Mouse (Mus musculus) bone marrow macrophage, adult 2 months (primary cell): ENCODE measurements around the gene Adam19. TPM values are rescaled to one million over a fixed set of nuclear protein-coding genes. Genes with fewer than 3 reads are reported as not detected.

Experiments
- H3K27ac ChIP-seq: 2 replicates; pipeline ENCODE4 v1.5.1; 2012; ENCODE audit warnings: low read depth, low read length; ENCODE audit not compliant: insufficient read depth
- H3K4me1 ChIP-seq: 2 replicates; pipeline ENCODE4 v1.6.1; 2012; ENCODE audit warnings: low read length; ENCODE audit not compliant: control insufficient read depth, insufficient read depth
- H3K4me3 ChIP-seq: 2 replicates; pipeline ENCODE4 v1.5.1; 2012; ENCODE audit warnings: mild to moderate bottlenecking, low read length, moderate library complexity; ENCODE audit not compliant: insufficient read depth
- CTCF ChIP-seq: IDR thresholded peaks from 2 replicates; pipeline ENCODE4 v1.5.1; 2012; ENCODE audit warnings: low read depth, mild to moderate bottlenecking, low read length, moderate library complexity
- POLR2A ChIP-seq: IDR thresholded peaks from 2 replicates; pipeline ENCODE4 v1.6.1; 2012; ENCODE audit warnings: mild to moderate bottlenecking, low read depth, low read length, borderline replicate concordance
- polyA plus RNA-seq: library from polyadenylated mRNA; stranded (reverse); fragments of >200 nt; gene quantifications from 2 replicates; pipeline ENCODE4 v1.2.4, GENCODE M21; 2012; ENCODE audit not compliant: missing spikeins, insufficient read depth, insufficient read length

Adam19 gene
- polyA plus RNA-seq, 1 experiment: 19.0 TPM

GRCm38 (mm10) chr11:46115011-46115410, 59.2 kb downstream of the Adam19 start:
- TF ChIP-seq POLR2A: no peak
- no peak for TF ChIP-seq CTCF
- no peak overlapping the region for H3K4me3 ChIP-seq
- no peak overlapping the region for H3K27ac ChIP-seq

DNA sequence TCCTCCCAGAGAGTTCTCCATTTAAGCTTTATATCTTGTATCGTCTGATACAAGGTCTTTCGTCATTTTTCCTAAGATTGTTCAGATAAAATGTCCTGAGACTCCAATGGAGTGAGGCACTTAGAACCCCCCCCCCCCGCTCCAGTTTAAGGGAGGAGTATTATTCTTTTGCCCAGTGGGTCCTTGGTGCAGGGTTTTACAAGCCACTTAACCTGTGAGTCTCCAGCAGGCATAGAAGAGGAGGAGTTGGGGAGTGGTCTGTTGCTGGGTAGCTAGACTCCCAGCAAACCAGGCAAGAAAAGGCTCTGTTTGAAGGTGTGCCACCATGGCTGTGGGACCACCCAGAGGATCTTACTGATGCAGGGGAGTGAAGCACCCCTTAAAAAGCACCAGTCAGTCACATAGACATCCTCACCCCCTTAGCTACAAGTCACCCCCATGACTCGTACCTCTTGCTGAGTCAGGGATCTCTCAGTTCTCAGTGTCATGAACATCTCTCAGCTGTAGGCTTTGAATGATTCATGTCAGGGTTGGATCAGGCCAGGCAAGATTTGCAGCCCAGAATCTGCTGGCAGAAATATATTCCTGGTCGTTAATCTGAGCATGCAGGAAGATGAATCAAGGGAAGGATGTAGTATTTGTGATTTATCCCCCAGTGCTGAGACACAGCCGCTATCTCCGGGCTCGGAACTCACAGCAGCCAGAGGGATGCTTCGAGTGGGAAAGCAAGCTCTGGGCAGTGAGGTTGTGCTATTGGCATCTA, 59.8 kb downstream of the Adam19 start:
- peaks cover 16% of the 10 kb centered on the region for H3K4me1 ChIP-seq
- H3K27ac ChIP-seq: no peak overlapping the region
- H3K4me3 ChIP-seq: no peak overlapping the region
- TF ChIP-seq POLR2A: no peak
- TF ChIP-seq CTCF: no peak

More at GRCm38 (mm10) chr11:46115011-46115410, 59.2 kb downstream of the Adam19 start:
- H3K4me1 ChIP-seq: peaks cover 13% of the 10 kb centered on the region

GRCm38 (mm10) chr11:46116510-46116909, 60.7 kb downstream of the Adam19 start:
- TF ChIP-seq CTCF (no peak), POLR2A (no peak)
- no peak overlapping the region for H3K4me3 ChIP-seq
- no peak overlapping the region for H3K27ac ChIP-seq
- peaks cover 21% of the 10 kb centered on the region for H3K4me1 ChIP-seq

DNA sequence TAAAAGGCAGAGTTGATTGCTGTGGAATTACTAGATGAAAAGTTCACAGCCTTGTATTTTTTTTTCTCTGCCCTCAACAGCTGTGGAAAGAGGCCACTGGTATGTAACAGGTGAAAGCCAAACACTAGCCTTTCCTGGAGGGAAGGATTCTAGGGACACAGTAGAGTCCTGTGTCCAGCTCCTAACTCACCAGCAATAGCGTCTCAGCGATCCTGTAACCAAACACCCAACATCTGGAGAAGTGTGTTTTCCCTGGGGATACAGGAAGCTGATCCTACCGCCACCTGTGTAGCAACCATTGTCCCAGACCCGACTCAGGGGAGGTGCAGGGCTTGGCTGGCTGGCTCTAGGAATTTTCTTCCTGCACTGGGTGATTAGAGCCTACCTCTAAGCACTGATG, 63.8 kb downstream of the Adam19 start:
- peaks cover 29% of the 10 kb centered on the region for H3K4me1 ChIP-seq
- H3K27ac ChIP-seq: peak overlapping the region; percentile 78
- H3K4me3 ChIP-seq: no peak overlapping the region
- TF ChIP-seq CTCF (no peak), POLR2A (no peak)

GRCm38 (mm10) chr11:46120084-46120483, 64.3 kb downstream of the Adam19 start:
- no peak overlapping the region for H3K4me3 ChIP-seq
- peak overlapping the region; percentile 78 for H3K27ac ChIP-seq
- peaks cover 29% of the 10 kb centered on the region for H3K4me1 ChIP-seq
- no peak for TF ChIP-seq CTCF
- TF ChIP-seq POLR2A: no peak

DNA sequence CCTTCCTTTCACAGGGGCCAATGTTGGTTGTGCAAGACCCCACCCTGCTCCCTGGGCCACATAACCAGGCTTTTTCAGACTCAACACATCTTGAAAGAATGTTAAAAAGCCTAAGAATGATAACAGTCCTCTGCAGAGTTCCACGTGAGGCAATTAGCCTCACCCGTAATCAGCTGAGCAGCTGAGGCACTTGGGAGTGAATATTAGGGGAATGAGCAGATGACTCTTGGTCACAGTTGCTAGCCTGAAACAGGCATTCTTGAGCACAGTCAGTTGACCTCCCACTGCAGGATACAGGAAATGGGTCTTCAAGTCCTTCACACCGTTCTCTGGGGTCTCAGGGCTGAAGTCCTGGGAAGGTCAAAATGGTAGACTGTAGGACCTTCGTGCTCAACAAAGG, 65.9 kb downstream of the Adam19 start:
- Histone ChIP-seq H3K27ac (no peak overlapping the region), H3K4me1 (peaks cover 21% of the 10 kb centered on the region), H3K4me3 (no peak overlapping the region)
- no peak for TF ChIP-seq CTCF
- TF ChIP-seq POLR2A: no peak

DNA sequence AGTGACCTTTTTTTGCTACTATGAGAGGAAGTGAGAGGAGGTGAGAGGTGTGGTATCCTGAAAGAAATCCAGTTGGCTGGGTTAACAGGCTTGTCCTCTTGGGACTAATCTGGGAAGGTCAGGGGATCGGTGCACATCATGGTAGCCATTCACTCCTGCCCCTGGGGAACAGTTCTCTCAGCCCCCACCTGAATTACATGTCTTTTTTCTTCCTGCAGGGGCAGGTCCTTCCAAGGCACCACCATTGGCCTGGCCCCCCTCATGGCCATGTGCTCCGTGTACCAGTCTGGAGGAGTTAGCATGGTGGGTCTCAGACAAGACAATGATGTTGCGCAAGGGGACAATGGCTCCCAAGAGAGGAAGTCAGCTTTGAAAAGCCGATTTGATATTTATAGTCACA, 67.1 kb downstream of the Adam19 start:
- no peak for TF ChIP-seq POLR2A
- TF ChIP-seq CTCF: no peak
- H3K27ac ChIP-seq: no peak overlapping the region
- no peak overlapping the region for H3K4me3 ChIP-seq
- peaks cover 29% of the 10 kb centered on the region for H3K4me1 ChIP-seq

DNA sequence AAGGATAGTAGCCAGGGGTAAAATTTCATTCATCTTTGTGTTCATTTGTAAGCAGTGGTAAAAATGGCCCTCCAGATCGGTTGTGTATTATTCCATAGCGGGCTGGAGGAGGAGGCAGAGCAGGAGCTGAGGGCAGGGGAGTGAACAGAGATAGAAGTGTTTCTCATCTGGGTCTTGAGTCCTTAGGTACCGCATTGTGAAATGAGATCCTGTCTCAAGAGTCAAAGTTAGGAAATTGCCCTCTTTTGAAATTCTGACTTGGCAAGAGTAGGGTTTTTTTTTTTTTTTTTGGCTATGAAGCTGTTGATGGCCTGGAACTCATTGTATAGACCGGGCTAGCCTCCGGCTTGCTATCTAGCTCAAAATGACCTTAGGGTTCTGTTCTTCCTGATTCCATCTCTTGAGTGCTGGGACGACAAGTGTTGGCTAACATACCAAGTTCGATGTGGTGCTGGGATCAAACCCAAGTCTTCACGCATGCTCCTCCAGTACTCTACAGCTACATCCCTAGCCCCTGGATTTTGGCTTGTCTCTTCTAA, 67.6 kb downstream of the Adam19 start:
- Histone ChIP-seq H3K27ac (no peak overlapping the region; the same call in 1 of the 2 replicates), H3K4me3 (no peak overlapping the region), H3K4me1 (peaks cover 33% of the 10 kb centered on the region)
- TF ChIP-seq CTCF (no peak), POLR2A (no peak)

DNA sequence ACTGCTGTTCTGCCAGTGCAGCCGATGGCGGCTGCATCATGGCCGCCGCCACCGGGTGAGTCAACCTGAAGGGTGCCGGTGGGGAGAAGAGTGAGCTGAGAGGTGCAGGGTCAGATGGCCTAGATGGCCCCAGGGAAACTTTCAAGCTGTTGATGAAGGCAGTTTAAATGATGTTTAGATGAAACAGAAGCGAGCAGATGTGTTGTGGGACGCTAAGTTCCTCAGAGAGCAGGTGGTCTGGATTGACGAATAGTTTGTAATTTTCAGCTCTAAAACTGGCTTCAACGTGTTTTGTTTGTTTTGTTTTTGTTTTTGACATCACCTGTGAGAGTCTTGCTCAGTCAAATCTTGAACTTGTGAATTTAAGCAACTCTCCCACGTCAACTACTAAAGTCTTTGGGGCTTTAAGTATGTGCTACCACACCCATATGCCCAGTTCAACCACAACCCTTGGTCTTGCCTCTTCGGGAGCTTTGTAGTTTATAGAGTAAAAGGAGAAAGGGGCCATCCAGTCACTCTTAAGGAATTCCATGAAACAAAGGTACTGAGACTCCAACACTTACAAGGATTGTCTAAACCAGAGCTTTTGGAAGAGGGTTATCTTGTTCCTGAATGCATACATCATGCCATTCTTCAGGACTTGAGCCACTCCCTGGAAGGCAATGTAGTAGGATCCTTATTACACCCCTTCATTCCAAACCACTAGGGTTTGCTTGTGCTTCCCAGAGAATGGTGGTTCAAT, 69.5 kb downstream of the Adam19 start:
- Histone ChIP-seq H3K27ac (no peak overlapping the region), H3K4me3 (no peak overlapping the region), H3K4me1 (peaks cover 28% of the 10 kb centered on the region)
- TF ChIP-seq CTCF (no peak), POLR2A (no peak)

GRCm38 (mm10) chr11:46125835-46126229, 70.0 kb downstream of the Adam19 start:
- peaks cover 23% of the 10 kb centered on the region for H3K4me1 ChIP-seq
- no peak overlapping the region for H3K4me3 ChIP-seq
- no peak overlapping the region for H3K27ac ChIP-seq
- no peak for TF ChIP-seq POLR2A
- TF ChIP-seq CTCF: no peak
